32 mouse cellular contexts compared by ENCODE assay signal in genomic region chr1:76821610-76822009, GRCm38 (mm10).
DNase-seq lines count a peak whose midpoint lies in the region; ATAC-seq and TF ChIP-seq lines count a peak whose summit lies in the region.
"Had no signal": no experiment of that assay in that cellular context is flagged by ENCODE, and none has a peak within 500 bp of the region (broad histone marks: within the 10 kb centered on the region; RNA-seq: fewer than 3 reads in every experiment).

No protein-coding gene starts in this region.

- no peak overlapping the region for H3K9ac ChIP-seq in forebrain, postnatal 0 days
- no peak overlapping the region for H3K9ac ChIP-seq in forebrain, embryonic 16.5 days (replicated peaks; ENCODE audit: low read depth, low read length)
- H3K9ac ChIP-seq: embryonic facial prominence, embryonic 15.5 days; forebrain, embryonic 12.5 days; heart, embryonic 15.5 days; hindbrain, embryonic 12.5 days; intestine, embryonic 15.5 days; liver, embryonic 12.5 days; liver, postnatal 0 days; stomach, embryonic 15.5 days had no signal

- TF ChIP-seq CTCF in forebrain, postnatal 0 days (IDR thresholded peaks at IDR 0.05; ENCODE audit: low read depth), result no peak

- ATAC-seq in forebrain, postnatal 0 days, result no peak
- ATAC-seq in forebrain, embryonic 16.5 days, result no peak
- ATAC-seq: activated CD4-positive, CD25-positive, alpha-beta regulatory T cell, adult 4 months; hindbrain, postnatal 0 days; intestine, embryonic 15.5 days; liver, embryonic 12.5 days; liver, postnatal 0 days had no signal

- no peak overlapping the region for H3K4me3 ChIP-seq in forebrain, postnatal 0 days (ENCODE audit: low read depth, low read length)
- H3K4me3 ChIP-seq in forebrain, embryonic 16.5 days (replicated peaks; ENCODE audit: low read length), result no peak overlapping the region
- H3K4me3 ChIP-seq: embryonic facial prominence, embryonic 10.5 days; embryonic facial prominence, embryonic 15.5 days; forebrain, embryonic 12.5 days; heart, embryonic 10.5 days; heart, embryonic 15.5 days; hindbrain, embryonic 12.5 days; intestine, embryonic 15.5 days; liver, embryonic 12.5 days; megakaryocyte, embryonic 14.5 days; stomach, embryonic 15.5 days had no signal

- 68% methylated on average over 3 of the region's 3 CpGs for WGBS in forebrain, postnatal 0 days
- 85% methylated on average over 3 of the region's 3 CpGs for WGBS in forebrain, embryonic 16.5 days

- no peaks in the 10 kb centered on the region for H3K36me3 ChIP-seq in forebrain, postnatal 0 days (ENCODE audit: insufficient read depth)
- no peaks in the 10 kb centered on the region for H3K36me3 ChIP-seq in forebrain, embryonic 16.5 days (ENCODE audit: control insufficient read depth, insufficient read depth)
- H3K36me3 ChIP-seq: embryonic facial prominence, embryonic 10.5 days; embryonic facial prominence, embryonic 15.5 days; forebrain, embryonic 12.5 days; heart, embryonic 10.5 days; heart, embryonic 15.5 days; hindbrain, embryonic 12.5 days; intestine, embryonic 15.5 days; liver, embryonic 12.5 days; stomach, embryonic 15.5 days had no signal

- H3K4me1 ChIP-seq in forebrain, postnatal 0 days (ENCODE audit: insufficient read depth), result no peaks in the 10 kb centered on the region
- H3K4me1 ChIP-seq in forebrain, embryonic 16.5 days (replicated peaks; ENCODE audit: control insufficient read depth, insufficient read depth, low read length), result no peaks in the 10 kb centered on the region
- H3K4me1 ChIP-seq: embryonic facial prominence, embryonic 10.5 days; embryonic facial prominence, embryonic 15.5 days; heart, embryonic 10.5 days; heart, embryonic 15.5 days; hindbrain, embryonic 12.5 days; intestine, embryonic 15.5 days; liver, embryonic 12.5 days; megakaryocyte, embryonic 14.5 days; stomach, embryonic 15.5 days had no signal

- no peak overlapping the region for H3K27ac ChIP-seq in forebrain, postnatal 0 days (ENCODE audit: low read depth, low read length)
- H3K27ac ChIP-seq in forebrain, embryonic 16.5 days (ENCODE audit: low read length), result no peak overlapping the region
- H3K27ac ChIP-seq: embryonic facial prominence, embryonic 10.5 days; embryonic facial prominence, embryonic 15.5 days; forebrain, embryonic 12.5 days; heart, embryonic 10.5 days; heart, embryonic 15.5 days; hindbrain, embryonic 12.5 days; hindbrain, postnatal 0 days; intestine, embryonic 15.5 days; kidney, postnatal 0 days; liver, embryonic 12.5 days; stomach, embryonic 15.5 days had no signal

- no peaks in the 10 kb centered on the region for H3K27me3 ChIP-seq in forebrain, postnatal 0 days (ENCODE audit: insufficient read depth, low read length)
- H3K27me3 ChIP-seq in forebrain, embryonic 16.5 days (replicated peaks; ENCODE audit: control insufficient read depth, insufficient read depth, low read length), result no peaks in the 10 kb centered on the region
- H3K27me3 ChIP-seq: CH12.LX; embryonic facial prominence, embryonic 15.5 days; forebrain, embryonic 12.5 days; heart, embryonic 15.5 days; hindbrain, embryonic 12.5 days; intestine, embryonic 15.5 days; liver, embryonic 12.5 days; megakaryocyte, embryonic 14.5 days; stomach, embryonic 15.5 days had no signal

- no peaks in the 10 kb centered on the region for H3K9me3 ChIP-seq in forebrain, postnatal 0 days (ENCODE audit: low read length)
- H3K9me3 ChIP-seq in forebrain, embryonic 16.5 days (ENCODE audit: control insufficient read depth, low read length), result no peaks in the 10 kb centered on the region
- H3K9me3 ChIP-seq: embryonic facial prominence, embryonic 10.5 days; embryonic facial prominence, embryonic 15.5 days; forebrain, embryonic 12.5 days; heart, embryonic 10.5 days; heart, embryonic 15.5 days; hindbrain, embryonic 12.5 days; intestine, embryonic 15.5 days; liver, embryonic 12.5 days; megakaryocyte, embryonic 14.5 days; stomach, embryonic 15.5 days had no signal

- intact Hi-C loops in left cerebral cortex, postnatal 4 days (cut with DNase I), result no loop called here

- DNase-seq in forebrain, postnatal 0 days, result peak; percentile 6
- DNase-seq in left cerebral cortex, adult 11 months (ENCODE audit: low spot score), result peak; percentile 30
- DNase-seq in left cerebral cortex, postnatal 4 days, result no peak
- DNase-seq in right cerebral cortex, postnatal 36 days (ENCODE audit: low spot score in 2 of 2), result peak; percentile 14 to 23
- DNase-seq in right cerebral cortex, postnatal 14 days, result no peak
- no peak for DNase-seq in kidney, adult 11 months
- DNase-seq: adrenal gland, adult 2 months; cerebellum, adult 8-10 months; cerebellum, postnatal 25 days; gastrocnemius, postnatal 25 days; heart, adult 11 months; kidney, adult 8-10 months; kidney, postnatal 4 days; liver, postnatal 0 days; lung, postnatal 4 days; midbrain, embryonic 14.5 days; thymus, postnatal 14 days had no signal

- H3K4me2 ChIP-seq in forebrain, postnatal 0 days (ENCODE audit: low read depth), result no peak overlapping the region
- H3K4me2 ChIP-seq in forebrain, embryonic 16.5 days (ENCODE audit: low read length), result no peak overlapping the region
- H3K4me2 ChIP-seq: embryonic facial prominence, embryonic 15.5 days; forebrain, embryonic 12.5 days; heart, embryonic 15.5 days; hindbrain, embryonic 12.5 days; intestine, embryonic 15.5 days; liver, embryonic 12.5 days; stomach, embryonic 15.5 days had no signal

Comparison
In these comparisons a context has a peak if more than half of its experiments do, and no peak if none do; other contexts are left out.
1. DNase-seq: peak in forebrain, postnatal 0 days (single experiment), left cerebral cortex, adult 11 months (single experiment) and right cerebral cortex, postnatal 36 days (2 of 2); none in left cerebral cortex, postnatal 4 days (single experiment), right cerebral cortex, postnatal 14 days (single experiment) and kidney, adult 11 months (single experiment).